Mouse (Mus musculus): ENCODE results near the gene Trp53rkb.

DNA sequence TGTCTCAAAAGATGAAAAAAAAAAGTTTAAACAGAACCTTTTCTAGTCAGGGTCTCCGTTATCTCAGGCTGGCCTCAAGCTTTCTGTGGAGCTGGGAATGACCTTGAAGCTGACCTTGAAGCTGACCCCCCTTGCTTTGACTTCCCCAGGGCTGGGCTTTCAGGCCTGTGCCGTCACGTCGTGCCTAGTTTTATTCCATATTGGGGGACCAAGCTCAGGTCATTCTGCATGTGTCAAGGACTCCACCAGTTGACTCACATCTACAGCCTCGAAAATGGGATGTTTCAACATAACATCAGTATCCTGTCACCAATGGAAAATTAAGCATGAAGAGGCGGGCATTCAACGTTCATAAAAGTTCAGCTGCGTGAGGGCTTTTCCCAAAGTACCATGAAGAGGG is 12.4 kb upstream of the Trp53rkb start:
- TF ChIP-seq CTCF (IDR thresholded peaks at IDR 0.05; ENCODE audit: low read depth) = no peak
- no peak for TF ChIP-seq EP300 (IDR thresholded peaks at IDR 0.05; ENCODE audit: low read depth)
